Mouse (Mus musculus): ENCODE results near the gene Tbl1xr1. TPM values are rescaled to one million over a fixed set of nuclear protein-coding genes. Genes with fewer than 3 reads are reported as not detected.

The Tbl1xr1 gene
- polyA plus RNA-seq, 1 experiment from 2014 or later: 10.2 TPM

- Histone ChIP-seq H3K36me3 (ENCODE audit: control insufficient read depth, insufficient read depth, low read length) (no peaks in the 10 kb centered on the region), H3K9me3 (ENCODE audit: control insufficient read depth, low read length) (no peaks in the 10 kb centered on the region), H3K9ac (ENCODE audit: low read depth, low read length) (no peak overlapping the region), H3K27ac (ENCODE audit: low read depth, low read length) (no peak overlapping the region), H3K4me2 (ENCODE audit: low read length) (no peak overlapping the region; the same call in 1 of the 2 replicates), H3K27me3 (replicated peaks; ENCODE audit: control insufficient read depth, insufficient read depth, low read length) (no peaks in the 10 kb centered on the region), H3K4me3 (ENCODE audit: low read length) (no peak overlapping the region), H3K4me1 (ENCODE audit: control insufficient read depth, insufficient read depth, low read depth, low read length) (peaks cover 22% of the 10 kb centered on the region)
- 80% methylated on average over 1 of the region's 1 CpGs for WGBS
- ATAC-seq: no peak
These were observed 2.5 kb upstream of the Tbl1xr1 start for GRCm38 (mm10) chr3:22073916-22074315.

- no peaks in the 10 kb centered on the region for H3K9me3 ChIP-seq (ENCODE audit: control insufficient read depth, low read length)
- WGBS: 16% methylated on average over 11 of the region's 11 CpGs
- H3K9ac ChIP-seq (ENCODE audit: low read depth, low read length): peak overlapping the region; percentile 18; the same call in 1 of the 2 replicates
These were observed 1.7 kb upstream of the Tbl1xr1 start for GRCm38 (mm10) chr3:22074591-22075294.

GRCm38 (mm10) chr3:22075517-22075886, 950 bp upstream of the Tbl1xr1 start:
- Histone ChIP-seq H3K4me1 (ENCODE audit: control insufficient read depth, insufficient read depth, low read depth, low read length) (peaks cover 28% of the 10 kb centered on the region), H3K27ac (ENCODE audit: low read depth, low read length) (peak overlapping the region; percentile 99), H3K9me3 (ENCODE audit: control insufficient read depth, low read length) (no peaks in the 10 kb centered on the region), H3K9ac (ENCODE audit: low read depth, low read length) (peak overlapping the region; percentile 98), H3K4me3 (ENCODE audit: low read length) (peak overlapping the region; percentile 92), H3K27me3 (replicated peaks; ENCODE audit: control insufficient read depth, insufficient read depth, low read length) (no peaks in the 10 kb centered on the region), H3K36me3 (ENCODE audit: control insufficient read depth, insufficient read depth, low read length) (no peaks in the 10 kb centered on the region), H3K4me2 (ENCODE audit: low read length) (peak overlapping the region; percentile 57)
- WGBS: under 1% methylated on average over 28 of the region's 28 CpGs
- 0 out of 2 replicates have a peak, but pooled peaks have one; percentile 0 for ATAC-seq

More at GRCm38 (mm10) chr3:22074591-22075294, 1.7 kb upstream of the Tbl1xr1 start:
- ATAC-seq: no peak
- Histone ChIP-seq H3K27me3 (replicated peaks; ENCODE audit: control insufficient read depth, insufficient read depth, low read length) (no peaks in the 10 kb centered on the region), H3K4me2 (ENCODE audit: low read length) (peak overlapping the region; percentile 57), H3K4me1 (ENCODE audit: control insufficient read depth, insufficient read depth, low read depth, low read length) (peaks cover 28% of the 10 kb centered on the region), H3K4me3 (ENCODE audit: low read length) (peak overlapping the region; percentile 92), H3K27ac (ENCODE audit: low read depth, low read length) (no peak overlapping the region), H3K36me3 (ENCODE audit: control insufficient read depth, insufficient read depth, low read length) (no peaks in the 10 kb centered on the region)

GRCm38 (mm10) chr3:22075887-22076560, 428 bp upstream of the Tbl1xr1 start:
- H3K4me1 ChIP-seq (ENCODE audit: control insufficient read depth, insufficient read depth, low read depth, low read length): peaks cover 28% of the 10 kb centered on the region
- H3K9me3 ChIP-seq (ENCODE audit: control insufficient read depth, low read length): no peaks in the 10 kb centered on the region
- no peaks in the 10 kb centered on the region for H3K27me3 ChIP-seq (replicated peaks; ENCODE audit: control insufficient read depth, insufficient read depth, low read length)
- H3K4me2 ChIP-seq (ENCODE audit: low read length): peak overlapping the region; percentile 57
- H3K9ac ChIP-seq (ENCODE audit: low read depth, low read length): peak overlapping the region; percentile 98
- ATAC-seq: peak; percentile 90
- peak overlapping the region; percentile 92 for H3K4me3 ChIP-seq (ENCODE audit: low read length)
- peak overlapping the region; percentile 99 for H3K27ac ChIP-seq (ENCODE audit: low read depth, low read length)
- H3K36me3 ChIP-seq (ENCODE audit: control insufficient read depth, insufficient read depth, low read length): no peaks in the 10 kb centered on the region
- 1% methylated on average over 61 of the region's 70 CpGs for WGBS

GRCm38 (mm10) chr3:22076936-22077656, 644 bp downstream of the Tbl1xr1 start:
- Histone ChIP-seq H3K9me3 (ENCODE audit: control insufficient read depth, low read length) (no peaks in the 10 kb centered on the region), H3K4me1 (ENCODE audit: control insufficient read depth, insufficient read depth, low read depth, low read length) (peaks cover 28% of the 10 kb centered on the region), H3K4me2 (ENCODE audit: low read length) (peak overlapping the region; percentile 67), H3K4me3 (ENCODE audit: low read length) (peak overlapping the region; percentile 92), H3K27me3 (replicated peaks; ENCODE audit: control insufficient read depth, insufficient read depth, low read length) (no peaks in the 10 kb centered on the region), H3K27ac (ENCODE audit: low read depth, low read length) (peak overlapping the region; percentile 99), H3K36me3 (ENCODE audit: control insufficient read depth, insufficient read depth, low read length) (no peaks in the 10 kb centered on the region), H3K9ac (ENCODE audit: low read depth, low read length) (peak overlapping the region; percentile 98)
- WGBS: under 1% methylated on average over 28 of the region's 64 CpGs
- peak; percentile 74 for ATAC-seq

GRCm38 (mm10) chr3:22077657-22078475, 1.4 kb downstream of the Tbl1xr1 start:
- peaks cover 28% of the 10 kb centered on the region for H3K4me1 ChIP-seq (ENCODE audit: control insufficient read depth, insufficient read depth, low read depth, low read length)
- H3K4me3 ChIP-seq (ENCODE audit: low read length): peak overlapping the region; percentile 92
- no peaks in the 10 kb centered on the region for H3K9me3 ChIP-seq (ENCODE audit: control insufficient read depth, low read length)
- H3K36me3 ChIP-seq (ENCODE audit: control insufficient read depth, insufficient read depth, low read length): no peaks in the 10 kb centered on the region
- 2% methylated on average over 9 of the region's 9 CpGs for WGBS
- H3K4me2 ChIP-seq (ENCODE audit: low read length): peak overlapping the region; percentile 67
- no peak for ATAC-seq
- H3K27ac ChIP-seq (ENCODE audit: low read depth, low read length): no peak overlapping the region; the same call in 1 of the 2 replicates
- H3K27me3 ChIP-seq (replicated peaks; ENCODE audit: control insufficient read depth, insufficient read depth, low read length): no peaks in the 10 kb centered on the region
- H3K9ac ChIP-seq (ENCODE audit: low read depth, low read length): peak overlapping the region; percentile 31; the same call in 1 of the 2 replicates

- no peak for ATAC-seq
- Histone ChIP-seq H3K9ac (ENCODE audit: low read depth, low read length) (no peak overlapping the region), H3K4me2 (ENCODE audit: low read length) (peak overlapping the region; percentile 67), H3K9me3 (ENCODE audit: control insufficient read depth, low read length) (no peaks in the 10 kb centered on the region), H3K4me1 (ENCODE audit: control insufficient read depth, insufficient read depth, low read depth, low read length) (peaks cover 28% of the 10 kb centered on the region), H3K4me3 (ENCODE audit: low read length) (peak overlapping the region; percentile 92), H3K27me3 (replicated peaks; ENCODE audit: control insufficient read depth, insufficient read depth, low read length) (no peaks in the 10 kb centered on the region), H3K36me3 (ENCODE audit: control insufficient read depth, insufficient read depth, low read length) (no peaks in the 10 kb centered on the region), H3K27ac (ENCODE audit: low read depth, low read length) (no peak overlapping the region)
- WGBS: 56% methylated on average over 3 of the region's 3 CpGs
These were observed 2.1 kb downstream of the Tbl1xr1 start for GRCm38 (mm10) chr3:22078529-22078928.

- WGBS: 77% methylated on average over 4 of the region's 4 CpGs
- no peaks in the 10 kb centered on the region for H3K9me3 ChIP-seq (ENCODE audit: control insufficient read depth, low read length)
- no peak for ATAC-seq
- no peaks in the 10 kb centered on the region for H3K27me3 ChIP-seq (replicated peaks; ENCODE audit: control insufficient read depth, insufficient read depth, low read length)
- no peak overlapping the region for H3K9ac ChIP-seq (ENCODE audit: low read depth, low read length)
- no peak overlapping the region for H3K27ac ChIP-seq (ENCODE audit: low read depth, low read length)
- no peak overlapping the region for H3K4me3 ChIP-seq (ENCODE audit: low read length)
- no peak overlapping the region for H3K4me2 ChIP-seq (ENCODE audit: low read length)
- H3K36me3 ChIP-seq (ENCODE audit: control insufficient read depth, insufficient read depth, low read length): no peaks in the 10 kb centered on the region
- peaks cover 19% of the 10 kb centered on the region for H3K4me1 ChIP-seq (ENCODE audit: control insufficient read depth, insufficient read depth, low read depth, low read length)
These were observed 5.4 kb downstream of the Tbl1xr1 start for GRCm38 (mm10) chr3:22081869-22082268.
